Mouse (Mus musculus): ENCODE measurements at regions not wholly inside any gene's neighbourhood (a gene's known extent, or its start where the extent isn't known, plus 50 kb on each side); places are given as distances from the start of the nearest gene placed in this dataset.
A peak's percentile ranks its signal among the peaks of the same experiment; 100 is the strongest.

DNA sequence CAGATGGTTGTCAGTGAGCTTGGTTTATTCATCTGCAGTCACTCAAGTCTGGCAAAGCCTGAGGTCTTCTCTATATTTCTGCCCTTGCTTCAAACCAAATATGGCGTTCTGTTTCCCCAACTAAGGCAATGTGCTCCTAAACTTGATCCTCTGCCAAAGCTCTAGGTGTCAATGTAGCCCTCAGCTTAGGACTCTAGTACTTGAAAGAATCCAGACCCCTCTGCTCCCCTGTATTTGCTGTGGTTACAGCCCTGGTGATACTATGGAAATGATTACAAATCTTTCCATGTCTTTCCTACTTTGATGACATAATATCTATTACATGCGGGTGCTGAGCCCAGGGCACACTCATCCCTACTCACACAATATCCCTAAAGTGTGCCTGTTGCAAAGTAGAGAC, 672.9 kb upstream of the Tbl1xr1 start:
- DNase-seq (ENCODE audit: low spot score), result no peak

- no peak for DNase-seq (ENCODE audit: low spot score)
These were observed 672.4 kb upstream of the Tbl1xr1 start for GRCm38 (mm10) chr3:21404058-21404457.

DNA sequence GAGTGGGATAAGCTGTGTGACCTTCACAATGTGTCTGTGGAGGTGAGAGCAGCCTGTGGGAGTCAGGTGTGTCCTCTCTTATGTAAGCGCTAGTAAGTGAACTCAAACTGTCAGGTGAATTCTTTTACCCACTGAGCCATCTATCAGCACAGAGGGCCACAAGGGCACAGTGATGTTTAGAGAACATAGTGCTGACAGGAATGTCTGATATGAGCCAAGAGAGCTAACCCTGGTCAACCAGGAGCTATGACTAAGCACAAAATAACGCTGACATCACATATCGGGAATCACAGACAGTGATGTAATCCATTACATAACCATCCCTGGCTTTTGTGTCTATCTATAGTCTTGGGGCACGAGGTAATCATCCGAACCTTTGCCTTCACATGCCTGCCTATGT, 669.4 kb upstream of the Tbl1xr1 start:
- DNase-seq (ENCODE audit: low spot score), result no peak

DNA sequence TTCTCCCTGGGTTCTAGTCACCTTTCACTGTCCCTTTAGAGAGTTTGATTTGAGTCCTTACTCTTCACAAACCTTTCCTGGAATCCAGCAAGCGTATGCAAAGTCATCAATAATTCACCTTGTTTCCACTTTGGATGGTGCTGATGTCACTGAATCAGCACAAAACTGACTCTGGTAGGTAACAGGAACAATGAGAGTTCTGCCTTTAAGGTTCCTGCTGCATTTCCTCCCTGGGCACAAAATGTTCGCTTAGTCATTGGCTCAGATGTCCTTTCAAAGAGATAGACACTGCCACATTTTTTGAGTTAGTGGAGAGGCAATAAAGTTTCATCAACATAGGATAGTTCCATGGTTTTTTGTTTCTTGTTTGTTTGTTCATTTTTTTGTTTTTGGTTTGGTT, 664.4 kb upstream of the Tbl1xr1 start:
- DNase-seq (ENCODE audit: low spot score), result no peak

GRCm38 (mm10) chr3:21423139-21423538, 653.3 kb upstream of the Tbl1xr1 start:
- no peak for DNase-seq (ENCODE audit: low spot score)

GRCm38 (mm10) chr3:21426538-21426937, 649.9 kb upstream of the Tbl1xr1 start:
- DNase-seq (ENCODE audit: low spot score), result no peak

- DNase-seq (ENCODE audit: low spot score), result no peak
These were observed 648.9 kb upstream of the Tbl1xr1 start for GRCm38 (mm10) chr3:21427408-21428031.

DNA sequence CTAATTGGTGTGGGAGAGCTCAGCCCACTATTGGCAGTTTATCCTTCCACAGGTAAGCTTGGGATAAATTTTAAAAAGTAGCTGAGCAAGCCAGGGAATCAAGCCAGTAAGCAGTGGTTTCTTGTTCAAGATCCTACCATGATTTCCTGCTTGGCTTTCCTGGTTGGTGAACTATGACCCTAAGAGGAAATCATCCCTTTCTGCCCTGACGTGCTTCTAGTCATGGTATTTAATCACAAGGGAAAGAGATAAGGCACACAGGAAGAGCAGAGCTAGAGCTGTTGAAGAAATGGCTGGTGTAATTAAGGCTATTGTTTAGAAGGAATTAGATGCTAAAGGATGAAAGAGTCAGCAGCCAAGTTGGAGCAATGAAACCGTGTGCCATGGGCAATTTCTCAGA, 648.3 kb upstream of the Tbl1xr1 start:
- no peak for DNase-seq (ENCODE audit: low spot score)

- no peak for DNase-seq (ENCODE audit: low spot score)
These were observed 612.2 kb upstream of the Tbl1xr1 start for GRCm38 (mm10) chr3:21464245-21464644.

DNA sequence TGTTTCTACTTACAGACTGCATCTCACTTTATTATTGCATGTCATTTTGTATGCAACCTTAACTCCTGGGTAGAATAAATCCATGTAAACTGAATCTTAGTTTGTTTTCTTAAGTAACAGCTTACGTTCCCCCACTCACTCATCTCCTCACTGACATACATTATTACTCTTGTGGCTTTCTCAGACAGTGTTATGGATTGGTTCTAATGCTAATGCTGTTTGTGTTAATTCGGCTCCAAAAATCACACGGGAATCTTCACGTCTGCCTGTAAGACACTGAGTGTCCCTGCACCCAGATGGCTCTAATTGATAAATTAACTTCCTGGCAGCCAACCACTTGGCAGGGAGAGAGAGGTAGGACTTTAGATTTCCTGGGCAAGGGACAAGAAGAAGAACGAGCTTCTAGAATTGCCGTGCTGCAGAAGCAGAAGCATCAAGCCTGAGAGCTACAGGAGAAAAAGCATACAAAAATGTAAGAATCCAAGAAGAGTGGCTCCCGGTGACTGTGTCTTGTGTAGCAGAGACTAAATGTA, 610.3 kb upstream of the Tbl1xr1 start:
- no peak for DNase-seq (ENCODE audit: low spot score)

DNA sequence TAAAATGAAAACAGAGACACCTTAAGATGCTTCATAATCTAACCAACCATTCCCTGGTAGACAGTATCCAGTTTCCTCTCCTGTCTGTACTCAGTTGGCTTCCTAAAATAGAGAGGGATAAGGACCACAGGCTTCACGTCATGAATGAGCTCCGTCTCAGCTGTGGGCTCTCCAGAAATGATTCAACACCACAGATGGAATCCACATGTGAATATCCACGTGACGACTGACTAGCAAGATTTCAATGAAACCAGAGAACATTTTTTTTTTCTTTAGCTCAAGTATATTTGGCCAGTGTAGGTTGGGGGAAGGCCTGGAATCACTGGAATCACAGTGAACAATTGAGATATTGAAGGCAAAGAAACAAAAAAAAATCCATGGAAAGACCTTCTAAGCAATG, 599.1 kb upstream of the Tbl1xr1 start:
- no peak for DNase-seq (ENCODE audit: low spot score)

DNA sequence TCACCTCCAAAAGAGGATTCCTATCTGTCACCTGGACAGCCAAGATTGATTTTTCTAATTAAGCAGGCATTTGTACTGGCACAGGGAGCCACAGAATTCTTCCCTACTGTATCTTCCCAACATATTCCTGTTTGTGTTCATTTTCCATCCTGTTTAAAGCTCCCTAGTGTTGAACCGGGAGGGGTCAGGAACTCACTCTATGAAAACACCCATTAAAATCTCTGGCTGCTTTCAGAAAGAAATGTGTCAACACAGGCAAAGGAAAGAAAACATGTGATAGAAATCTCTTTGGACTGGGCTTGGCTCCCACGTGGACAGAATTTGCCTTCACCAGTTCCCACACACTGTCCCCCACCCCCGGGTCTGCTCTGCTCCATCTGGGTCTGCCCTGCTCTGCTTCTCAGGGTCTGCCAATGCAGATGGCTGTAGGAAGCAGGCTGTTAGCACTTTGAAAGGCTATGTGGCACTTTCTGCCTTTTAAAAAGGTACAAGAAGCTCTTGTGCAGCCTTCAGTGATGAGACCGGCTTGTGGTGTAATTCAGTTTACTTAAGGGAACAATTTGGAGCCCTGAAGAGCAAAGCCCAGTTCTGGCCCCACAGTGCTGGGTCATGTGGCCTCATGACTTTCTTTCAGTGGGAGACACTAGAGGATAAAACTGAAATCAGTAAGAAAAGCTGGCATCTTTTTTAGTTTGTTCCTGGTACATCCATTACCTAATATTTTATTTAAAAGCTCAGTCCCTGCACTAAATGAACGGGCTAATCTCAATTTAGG, 597.2 kb upstream of the Tbl1xr1 start:
- peak; percentile 71 for DNase-seq (ENCODE audit: low spot score)

DNA sequence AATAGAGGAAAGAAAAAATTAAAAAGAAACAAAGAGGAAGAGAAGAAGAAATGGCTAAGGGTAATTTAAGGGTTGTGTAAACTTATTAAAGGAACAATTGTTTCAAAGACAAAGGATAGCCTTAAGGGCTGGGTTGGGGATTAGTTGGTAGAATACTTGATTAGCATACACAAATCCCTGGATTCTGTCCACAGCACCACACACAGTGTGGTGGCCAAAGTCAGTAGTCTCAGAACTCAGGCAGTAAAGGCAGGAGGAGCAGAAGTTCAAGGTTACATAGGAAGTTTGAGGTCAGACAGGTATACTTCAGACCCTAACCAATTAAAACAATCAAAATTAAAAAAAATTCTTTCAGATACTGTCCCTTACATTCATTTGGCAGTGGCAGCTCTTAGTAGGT, 596.6 kb upstream of the Tbl1xr1 start:
- no peak for DNase-seq (ENCODE audit: low spot score)

DNA sequence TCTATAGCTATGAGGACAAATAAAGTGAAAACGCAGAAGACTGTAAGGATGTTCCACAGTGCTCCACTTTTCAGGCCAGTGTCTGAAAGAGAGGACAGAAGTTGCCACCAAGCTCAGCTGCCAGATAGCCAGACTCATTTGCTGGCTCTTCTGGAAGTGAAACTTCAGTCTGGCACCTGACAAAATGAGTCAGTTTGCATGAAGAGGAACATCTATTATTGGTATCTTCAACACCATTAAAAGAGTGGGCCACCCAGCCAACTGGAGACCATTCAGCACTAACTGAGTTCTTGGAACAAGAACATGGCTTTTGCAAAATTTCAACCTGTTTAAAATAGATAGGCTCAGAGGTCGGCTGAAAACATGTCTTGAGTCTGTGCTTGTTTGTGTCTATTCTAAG, 592.4 kb upstream of the Tbl1xr1 start:
- DNase-seq (ENCODE audit: low spot score), result peak; percentile 48

GRCm38 (mm10) chr3:21485454-21485853, 591.0 kb upstream of the Tbl1xr1 start:
- no peak for DNase-seq (ENCODE audit: low spot score)

DNA sequence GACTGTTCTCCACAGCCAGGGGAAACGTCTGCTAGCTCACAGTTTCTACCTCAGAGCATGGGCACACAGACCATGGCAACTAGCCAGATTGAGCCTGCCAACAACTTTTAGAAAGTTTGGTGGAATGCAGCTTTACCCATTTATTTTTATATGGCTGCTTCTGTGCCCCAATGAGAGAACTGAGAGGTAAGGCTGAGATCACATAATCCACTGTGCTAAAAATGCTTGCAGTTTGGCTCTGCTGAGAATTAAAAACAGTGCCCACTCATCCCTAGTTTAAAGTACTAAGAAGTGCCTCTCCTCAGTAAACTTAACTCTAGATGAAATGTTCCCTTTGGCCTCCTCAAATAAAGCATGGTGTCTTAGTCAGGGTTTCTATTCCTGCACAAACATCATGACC, 586.9 kb upstream of the Tbl1xr1 start:
- DNase-seq (ENCODE audit: low spot score), result no peak

GRCm38 (mm10) chr3:21492413-21492812, 584.0 kb upstream of the Tbl1xr1 start:
- no peak for DNase-seq (ENCODE audit: low spot score)

GRCm38 (mm10) chr3:21493384-21493783, 583.1 kb upstream of the Tbl1xr1 start:
- no peak for DNase-seq (ENCODE audit: low spot score)

- DNase-seq (ENCODE audit: low spot score), result no peak
These were observed 581.5 kb upstream of the Tbl1xr1 start for GRCm38 (mm10) chr3:21494904-21495303.

GRCm38 (mm10) chr3:21495651-21496050, 580.8 kb upstream of the Tbl1xr1 start:
- DNase-seq (ENCODE audit: low spot score), result no peak

DNA sequence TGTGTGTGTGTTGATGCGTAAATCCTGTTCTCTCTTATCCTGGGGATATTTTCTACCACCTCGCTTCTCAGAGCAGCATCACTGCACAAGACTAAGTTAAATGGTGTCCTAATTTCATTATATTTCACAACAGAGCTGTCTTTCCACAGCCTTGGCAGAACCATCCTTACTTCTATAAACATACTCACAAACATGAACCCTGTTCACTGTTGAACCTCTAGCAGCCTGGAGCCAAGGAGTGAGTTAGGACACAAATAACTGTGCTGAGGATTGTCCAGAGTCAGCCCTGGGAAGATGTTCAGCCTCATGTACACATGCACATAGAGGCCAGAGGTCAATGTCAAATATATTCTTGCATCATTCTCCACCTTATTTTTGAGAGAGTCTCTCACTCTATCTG, 580.3 kb upstream of the Tbl1xr1 start:
- DNase-seq (ENCODE audit: low spot score), result no peak

GRCm38 (mm10) chr3:21497011-21497410, 579.4 kb upstream of the Tbl1xr1 start:
- no peak for DNase-seq (ENCODE audit: low spot score)

DNA sequence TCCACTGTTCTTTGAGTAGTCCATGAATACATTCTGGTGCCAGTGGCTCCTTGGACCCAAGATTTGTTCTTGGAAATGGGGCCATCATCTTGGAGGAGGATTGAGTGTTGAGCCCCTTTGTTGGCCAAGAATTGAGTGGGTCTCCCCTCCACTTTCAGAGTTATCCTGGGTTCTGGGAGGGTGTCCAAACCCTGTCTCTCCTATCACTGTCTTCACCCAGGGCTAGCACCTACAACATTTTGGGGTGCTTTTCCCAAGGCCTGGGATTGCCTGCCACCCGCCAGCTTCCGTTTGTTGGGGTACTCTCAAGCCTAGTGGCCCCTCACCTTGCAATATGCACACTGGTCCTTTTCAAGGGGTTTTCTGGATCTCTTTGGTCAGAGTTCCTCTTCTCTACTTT, 568.8 kb upstream of the Tbl1xr1 start:
- no peak for DNase-seq (ENCODE audit: low spot score)

- no peak for DNase-seq (ENCODE audit: low spot score)
These were observed 564.4 kb upstream of the Tbl1xr1 start for GRCm38 (mm10) chr3:21512081-21512480.

Measured in left cerebral cortex, adult 11 months (tissue).